ENCODE assay signal across 23 mouse cellular contexts in the genomic region with DNA sequence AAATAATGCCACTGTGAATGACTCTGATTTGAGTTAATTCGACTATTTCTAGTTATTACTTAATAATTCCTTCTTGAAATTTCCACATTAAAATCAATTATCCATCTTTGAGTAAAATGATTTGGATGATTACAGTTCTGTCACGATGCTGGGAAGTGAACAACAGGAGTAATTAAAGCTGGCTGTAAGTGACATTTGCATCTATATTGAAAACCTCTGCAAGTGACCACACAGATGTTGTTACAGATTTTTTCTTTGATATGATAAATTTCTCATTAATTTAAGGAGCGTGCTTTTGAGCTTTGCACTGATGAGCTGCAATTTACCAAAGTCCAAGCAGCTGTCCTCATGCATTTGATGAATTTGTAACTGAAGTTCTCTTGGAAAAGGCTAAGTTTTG.
DNase-seq lines count a peak whose midpoint lies in the region; ATAC-seq lines count a peak whose summit lies in the region.
"Had no signal": no experiment of that assay in that cellular context is flagged by ENCODE, and none has a peak within 500 bp of the region (broad histone marks: within the 10 kb centered on the region; RNA-seq: fewer than 3 reads in every experiment).

No protein-coding gene starts in this region.

- intact Hi-C loops in heart, postnatal 10 days (cut with DNase I): no loop called here

- H3K4me2 ChIP-seq in forebrain, embryonic 13.5 days: no peak overlapping the region
- H3K4me2 ChIP-seq in forebrain, embryonic 11.5 days (ENCODE audit: low read depth, low read length, severe bottlenecking): no peak overlapping the region
- no peak overlapping the region for H3K4me2 ChIP-seq in forebrain, embryonic 15.5 days (replicated peaks)
- H3K4me2 ChIP-seq: embryonic facial prominence, embryonic 12.5 days had no signal

- peak; percentile 36; the same call in 1 of the 2 replicates for ATAC-seq in forebrain, embryonic 13.5 days
- ATAC-seq in forebrain, embryonic 11.5 days (replicated peaks; ENCODE audit: low FRiP score): no peak
- ATAC-seq in forebrain, embryonic 15.5 days (replicated peaks): peak; percentile 36; the same call in 1 of the 2 replicates
- ATAC-seq: CD4-positive, CD25-positive, alpha-beta regulatory T cell, adult 4 months; Patski had no signal

- H3K36me3 ChIP-seq in forebrain, embryonic 13.5 days (ENCODE audit: poor library complexity, severe bottlenecking): peaks cover 13% of the 10 kb centered on the region; the same call in 1 of the 2 replicates
- no peaks in the 10 kb centered on the region; the same call in 1 of the 2 replicates for H3K36me3 ChIP-seq in forebrain, embryonic 11.5 days (ENCODE audit: control insufficient read depth, insufficient read depth, low read length)
- peaks cover 13% of the 10 kb centered on the region for H3K36me3 ChIP-seq in forebrain, embryonic 15.5 days
- H3K36me3 ChIP-seq in forebrain, embryonic 10.5 days (replicated peaks): peaks cover 20% of the 10 kb centered on the region
- H3K36me3 ChIP-seq: G1E had no signal

- no peak overlapping the region for H3K27ac ChIP-seq in forebrain, embryonic 13.5 days
- no peak overlapping the region for H3K27ac ChIP-seq in forebrain, embryonic 11.5 days (ENCODE audit: low read depth, low read length)
- no peak overlapping the region for H3K27ac ChIP-seq in forebrain, embryonic 15.5 days (replicated peaks)
- H3K27ac ChIP-seq in forebrain, embryonic 10.5 days: no peak overlapping the region
- H3K27ac ChIP-seq: embryonic facial prominence, embryonic 10.5 days; embryonic facial prominence, embryonic 12.5 days had no signal

- no peaks in the 10 kb centered on the region for H3K27me3 ChIP-seq in forebrain, embryonic 13.5 days
- H3K27me3 ChIP-seq in forebrain, embryonic 11.5 days (ENCODE audit: control insufficient read depth, insufficient read depth, low read length): no peaks in the 10 kb centered on the region
- no peaks in the 10 kb centered on the region for H3K27me3 ChIP-seq in forebrain, embryonic 15.5 days
- no peaks in the 10 kb centered on the region for H3K27me3 ChIP-seq in forebrain, embryonic 10.5 days (ENCODE audit: poor library complexity, severe bottlenecking)
- H3K27me3 ChIP-seq: CH12.LX; embryonic facial prominence, embryonic 12.5 days; Patski had no signal

- WGBS in forebrain, embryonic 13.5 days: 63% methylated on average over 3 of the region's 3 CpGs
- WGBS in forebrain, embryonic 11.5 days: 80% methylated on average over 3 of the region's 3 CpGs
- 61% methylated on average over 3 of the region's 3 CpGs for WGBS in forebrain, embryonic 15.5 days
- 87% methylated on average over 3 of the region's 3 CpGs for WGBS in forebrain, embryonic 10.5 days

- H3K4me1 ChIP-seq in forebrain, embryonic 13.5 days: peaks cover 8% of the 10 kb centered on the region; the same call in 1 of the 2 replicates
- 0 out of 2 replicates have a peak, but pooled peaks cover 2% of the 10 kb centered on the region for H3K4me1 ChIP-seq in forebrain, embryonic 11.5 days (replicated peaks; ENCODE audit: control insufficient read depth, insufficient read depth, low read length)
- H3K4me1 ChIP-seq in forebrain, embryonic 15.5 days: peaks cover 4% of the 10 kb centered on the region
- 0 out of 2 replicates have a peak, but pooled peaks cover 3% of the 10 kb centered on the region for H3K4me1 ChIP-seq in forebrain, embryonic 10.5 days
- H3K4me1 ChIP-seq: embryonic facial prominence, embryonic 10.5 days; embryonic facial prominence, embryonic 12.5 days had no signal

- H3K9ac ChIP-seq in forebrain, embryonic 13.5 days: no peak overlapping the region
- H3K9ac ChIP-seq in forebrain, embryonic 11.5 days (ENCODE audit: low read length): no peak overlapping the region
- H3K9ac ChIP-seq in forebrain, embryonic 15.5 days (replicated peaks): no peak overlapping the region
- H3K9ac ChIP-seq: embryonic facial prominence, embryonic 12.5 days had no signal

- DNase-seq in forebrain, embryonic 11.5 days (ENCODE audit: low spot score): no peak
- no peak for DNase-seq in forebrain, embryonic 10.5 days (ENCODE audit: extremely low spot score, low spot score)
- DNase-seq in heart, adult 11 months: peak; percentile 28
- no peak for DNase-seq in heart, postnatal 10 days
- DNase-seq in urinary bladder, postnatal 25 days (ENCODE audit: low spot score): no peak
- DNase-seq: adrenal gland, adult 2 months; adrenal gland, postnatal 10 days; adrenal gland, postnatal 25 days; B cell, adult 2 months; cerebellum, adult 11-12 months; cerebellum, adult 2 months; cerebellum, adult 9-10 months; cerebellum, postnatal 10 days; cerebellum, postnatal 25 days had no signal

- no peaks in the 10 kb centered on the region for H3K9me3 ChIP-seq in forebrain, embryonic 13.5 days (replicated peaks)
- H3K9me3 ChIP-seq in forebrain, embryonic 11.5 days (ENCODE audit: control insufficient read depth, low read length): no peaks in the 10 kb centered on the region
- no peaks in the 10 kb centered on the region for H3K9me3 ChIP-seq in forebrain, embryonic 15.5 days
- H3K9me3 ChIP-seq in forebrain, embryonic 10.5 days: no peaks in the 10 kb centered on the region
- H3K9me3 ChIP-seq: embryonic facial prominence, embryonic 10.5 days; embryonic facial prominence, embryonic 12.5 days; G1E had no signal

- no peak overlapping the region for H3K4me3 ChIP-seq in forebrain, embryonic 13.5 days
- no peak overlapping the region for H3K4me3 ChIP-seq in forebrain, embryonic 11.5 days (ENCODE audit: low read depth, low read length)
- H3K4me3 ChIP-seq in forebrain, embryonic 15.5 days: no peak overlapping the region
- H3K4me3 ChIP-seq in forebrain, embryonic 10.5 days: no peak overlapping the region
- H3K4me3 ChIP-seq: embryonic facial prominence, embryonic 10.5 days; embryonic facial prominence, embryonic 12.5 days; erythroblast, embryonic 14.5 days had no signal
